ENCODE assay signal across 25 mouse cellular contexts in the genomic region with DNA sequence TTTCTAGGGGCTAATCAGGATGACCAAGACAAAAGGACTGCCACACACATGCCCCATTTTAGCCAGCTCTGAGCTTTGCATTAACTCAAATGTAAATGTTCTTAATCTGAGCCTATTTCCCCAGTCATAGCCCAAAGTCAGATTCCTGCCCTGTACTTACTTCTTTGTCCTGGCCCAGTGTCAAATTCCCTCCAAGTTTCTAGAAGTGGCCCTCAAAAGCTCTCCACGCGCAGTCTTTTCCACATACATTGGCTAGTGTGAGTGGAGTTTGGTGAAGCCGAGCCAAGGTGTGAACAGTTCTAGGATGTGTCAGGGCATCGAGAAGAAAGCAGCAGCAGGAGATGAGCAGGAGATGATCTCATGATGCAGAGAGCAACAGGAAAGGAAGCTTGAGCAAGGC.
"Had no signal": no experiment of that assay in that cellular context is flagged by ENCODE, and none has a peak within 500 bp of the region (broad histone marks: within the 10 kb centered on the region; RNA-seq: fewer than 3 reads in every experiment).

No protein-coding gene starts in this region.

- H3K9ac ChIP-seq: limb, embryonic 12.5 days; limb, embryonic 15.5 days; liver, embryonic 14.5 days; liver, postnatal 0 days; midbrain, embryonic 12.5 days; midbrain, embryonic 15.5 days; neural tube, embryonic 12.5 days; neural tube, embryonic 15.5 days; stomach, embryonic 15.5 days had no signal

- ATAC-seq: hindbrain, postnatal 0 days; inflammation-experienced regulatory T-cells, adult 6 months; intestine, embryonic 16.5 days; liver, postnatal 0 days; midbrain, embryonic 15.5 days had no signal

- H3K4me3 ChIP-seq: layer of hippocampus, adult 2 months; limb, embryonic 12.5 days; limb, embryonic 15.5 days; midbrain, embryonic 12.5 days; midbrain, embryonic 15.5 days; neural tube, embryonic 12.5 days; neural tube, embryonic 15.5 days; stomach, embryonic 15.5 days had no signal

- H3K27ac ChIP-seq: hindbrain, postnatal 0 days; layer of hippocampus, adult 2 months; limb, embryonic 12.5 days; limb, embryonic 15.5 days; liver, embryonic 14.5 days; macrophage; midbrain, embryonic 12.5 days; midbrain, embryonic 15.5 days; neural tube, embryonic 12.5 days; neural tube, embryonic 15.5 days; stomach, embryonic 15.5 days had no signal

- DNase-seq: kidney, adult 18-20 months; kidney, adult 9 months; kidney, postnatal 14 days; kidney, postnatal 4 days; layer of hippocampus, postnatal 36 days; left cerebral cortex, postnatal 4 days; liver, postnatal 0 days; right cerebral cortex, adult 18-20 months; right cerebral cortex, postnatal 14 days; spleen, adult 18-20 months; thymus, postnatal 36 days had no signal

- H3K36me3 ChIP-seq: limb, embryonic 12.5 days; limb, embryonic 15.5 days; midbrain, embryonic 12.5 days; midbrain, embryonic 15.5 days; neural tube, embryonic 12.5 days; neural tube, embryonic 15.5 days; stomach, embryonic 15.5 days had no signal

- H3K4me2 ChIP-seq: limb, embryonic 12.5 days; limb, embryonic 15.5 days; liver, embryonic 11.5 days; midbrain, embryonic 12.5 days; midbrain, embryonic 15.5 days; neural tube, embryonic 12.5 days; neural tube, embryonic 15.5 days; stomach, embryonic 15.5 days had no signal

- H3K4me1 ChIP-seq: limb, embryonic 12.5 days; limb, embryonic 15.5 days; midbrain, embryonic 12.5 days; midbrain, embryonic 15.5 days; neural tube, embryonic 12.5 days; neural tube, embryonic 15.5 days; stomach, embryonic 15.5 days had no signal

- H3K9me3 ChIP-seq: limb, embryonic 12.5 days; limb, embryonic 15.5 days; midbrain, embryonic 12.5 days; midbrain, embryonic 15.5 days; neural tube, embryonic 12.5 days; neural tube, embryonic 15.5 days; stomach, embryonic 15.5 days had no signal

- H3K27me3 ChIP-seq: limb, embryonic 12.5 days; limb, embryonic 15.5 days; midbrain, embryonic 12.5 days; midbrain, embryonic 15.5 days; neural tube, embryonic 12.5 days; neural tube, embryonic 15.5 days; stomach, embryonic 15.5 days had no signal
